In the genomic region with DNA sequence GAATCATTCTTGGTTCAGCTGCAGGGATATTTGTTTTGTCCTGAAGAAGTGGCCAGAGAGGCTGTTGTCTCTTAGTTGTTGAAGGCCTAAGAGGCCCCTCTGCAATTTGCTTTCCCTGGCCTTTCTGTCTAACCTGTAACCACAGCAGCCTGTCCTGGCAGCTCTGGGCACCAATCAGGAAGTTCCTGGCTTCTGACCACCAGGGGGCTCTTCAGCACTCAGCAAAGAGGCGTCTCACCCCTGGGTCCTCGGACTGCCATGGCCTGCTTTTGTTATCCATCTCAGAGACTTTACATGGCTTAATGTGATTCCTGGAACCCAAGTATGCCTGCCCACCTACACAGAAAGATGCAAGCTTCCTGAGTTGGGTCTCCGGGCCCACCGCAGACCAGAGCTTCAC, we compare ENCODE assay signal across 7 mouse cellular contexts. TPM values are rescaled to one million over a fixed set of nuclear protein-coding genes. Genes with fewer than 3 reads are reported as not detected.
DNase-seq lines count a peak whose midpoint lies in the region; ATAC-seq and TF ChIP-seq lines count a peak whose summit lies in the region.

No protein-coding gene starts in this region.

- no peak overlapping the region for H3K4me2 ChIP-seq in kidney, embryonic 14.5 days (replicated peaks; ENCODE audit: low read depth, low read length)

- no peaks in the 10 kb centered on the region for H3K36me3 ChIP-seq in kidney, embryonic 14.5 days (ENCODE audit: control insufficient read depth, insufficient read depth, low read length)
- peaks cover 21% of the 10 kb centered on the region for H3K36me3 ChIP-seq in E14TG2a.4 (ENCODE audit: insufficient read depth, low read length)

- H3K4me3 ChIP-seq in kidney, embryonic 14.5 days (ENCODE audit: low read length) = no peak overlapping the region
- H3K4me3 ChIP-seq in E14TG2a.4 (replicated peaks; ENCODE audit: low read length) = no peak overlapping the region

- H3K27ac ChIP-seq in kidney, embryonic 14.5 days (ENCODE audit: low read depth, low read length) = no peak overlapping the region

- peak; percentile 54 for DNase-seq in kidney, adult 18-20 months
- DNase-seq in WW6 (ENCODE audit: low read depth, low spot score) = peak; percentile 62
- DNase-seq in lung, postnatal 14 days = peak; percentile 64
- peak; percentile 63 for DNase-seq in thymus, postnatal 25 days

- TF ChIP-seq CTCF in E14TG2a.4 (conservative IDR thresholded peaks at IDR 0.05; ENCODE audit: low read length) = peak; percentile 65

- ATAC-seq in kidney, embryonic 14.5 days (ENCODE audit: low FRiP score, low TSS enrichment) = no peak
- ATAC-seq in granulocyte monocyte progenitor cell, adult 5-6 weeks (replicated peaks; ENCODE audit: poor library complexity, severe bottlenecking) = peak; percentile 73

- 40% methylated on average over 4 of the region's 4 CpGs for WGBS in kidney, embryonic 14.5 days

- H3K4me1 ChIP-seq in kidney, embryonic 14.5 days (ENCODE audit: control insufficient read depth, insufficient read depth, low read length) = no peaks in the 10 kb centered on the region
- H3K4me1 ChIP-seq in E14TG2a.4 (replicated peaks; ENCODE audit: low read depth, low read length) = peaks cover 47% of the 10 kb centered on the region

- H3K27me3 ChIP-seq in kidney, embryonic 14.5 days (ENCODE audit: control insufficient read depth, insufficient read depth, low read length) = no peaks in the 10 kb centered on the region
- no peaks in the 10 kb centered on the region for H3K27me3 ChIP-seq in E14TG2a.4 (ENCODE audit: insufficient read depth, low read length)

- H3K9ac ChIP-seq in kidney, embryonic 14.5 days (ENCODE audit: low read depth, low read length) = no peak overlapping the region

- H3K9me3 ChIP-seq in kidney, embryonic 14.5 days (ENCODE audit: control insufficient read depth, low read length) = no peaks in the 10 kb centered on the region
- no peaks in the 10 kb centered on the region for H3K9me3 ChIP-seq in E14TG2a.4 (ENCODE audit: low read length)

RNA-seq across cellular contexts. Expression of a gene that starts 35.4 kb away (rescaled TPM):
- polyA plus RNA-seq in kidney, embryonic 14.5 days (2014; fragmentation: Nextera tagmentation; extraction: Ambion mirVana) = 23.1 and 34.4 TPM in 2 replicates
- total RNA-seq in granulocyte monocyte progenitor cell, adult 5-6 weeks (2014; fragmentation: Nextera tagmentation) = 47.8 and 48.4 TPM in 2 replicates
- 44.1 and 45.2 TPM in 2 replicates for total RNA-seq in granulocyte monocyte progenitor cell, adult 5-6 weeks (2017)

RNA-seq across cellular contexts. Expression of a gene that starts 41.0 kb away (rescaled TPM):
- 1.5 and 2.0 TPM in 2 replicates for polyA plus RNA-seq in kidney, embryonic 14.5 days (2014; fragmentation: Nextera tagmentation; extraction: Ambion mirVana)
- not detected in 2 replicates for total RNA-seq in granulocyte monocyte progenitor cell, adult 5-6 weeks (2014; fragmentation: Nextera tagmentation)
- total RNA-seq in granulocyte monocyte progenitor cell, adult 5-6 weeks (2017) = not detected in 2 replicates
